Mouse (Mus musculus): ENCODE results near the gene Tor1aip1. TPM values are rescaled to one million over a fixed set of nuclear protein-coding genes. Genes with fewer than 3 reads are reported as not detected.
"Not testable (repeated sequence)": the region's sequence is repeated elsewhere in the genome, so short reads cannot be mapped to it uniquely, and the experiment has no call there.

Gene Tor1aip1
- total and polyA plus RNA-seq, 3 experiments = 19.1 to 44.1 (median 39.8) TPM

- Histone ChIP-seq H3K4me1 (ENCODE audit: control insufficient read depth in 1 of 2, insufficient read depth in 2 of 2) (peaks cover 2 to 45% of the 10 kb centered on the region in 2 experiments; a peak in 3 of 4 replicates), H3K27ac (ENCODE audit: insufficient read depth, low read depth) (peak overlapping the region; percentile 64), H3K36me3 (replicated peaks in 1 of 2; ENCODE audit: control insufficient read depth in 1 of 2, insufficient read depth in 1 of 2, low read length in 1 of 2) (peaks cover 11 to 24% of the 10 kb centered on the region in 2 experiments), H3K79me2 (replicated peaks; ENCODE audit: control insufficient read depth, extremely low read depth, insufficient read depth, poor library complexity, severe bottlenecking) (peaks cover 53% of the 10 kb centered on the region)
- H3K9ac ChIP-seq (ENCODE audit: insufficient read depth, low read depth); H3K4me2 ChIP-seq (ENCODE audit: insufficient read depth, low read depth, poor library complexity, severe bottlenecking); in situ Hi-C loops (cut with MboI; ENCODE audit: low pct_ligation_motif_present, low pct_unique_long_range_greater_than_20kb, low sequenced_read_pairs); H3K9me3 ChIP-seq (replicated peaks; ENCODE audit: low read length); dilution Hi-C loops (cut with MboI; ENCODE audit: extremely low pct_ligation_motif_present, extremely low pct_unique_long_range_greater_than_20kb, low sequenced_read_pairs); H3K27me3 ChIP-seq (replicated peaks); H3K4me3 ChIP-seq (replicated peaks in 1 of 3; ENCODE audit: low read depth in 2 of 3, low read length in 2 of 3, poor library complexity in 1 of 3): not testable (repeated sequence)
- peak; percentile 26 to 57; a peak in 2 of 4 replicates for TF ChIP-seq CTCF (conservative IDR thresholded peaks at IDR 0.05 in 1 of 2, IDR thresholded peaks at IDR 0.05 in 1 of 2; ENCODE audit: low read depth in 2 of 2, low read length in 2 of 2)
- peak; percentile 74 for DNase-seq (ENCODE audit: extremely low read depth)
These were observed 3.7 kb upstream of the Tor1aip1 start for GRCm38 (mm10) chr1:156039989-156040388.

GRCm38 (mm10) chr1:156037144-156037583, 884 bp upstream of the Tor1aip1 start:
- Histone ChIP-seq H3K27ac (ENCODE audit: insufficient read depth, low read depth) (peak overlapping the region; percentile 84), H3K4me3 (replicated peaks in 1 of 3; ENCODE audit: low read depth in 2 of 3, low read length in 2 of 3, poor library complexity in 1 of 3) (peak overlapping the region; percentile 45 to 82 (median 62)), H3K79me2 (replicated peaks; ENCODE audit: control insufficient read depth, extremely low read depth, insufficient read depth, poor library complexity, severe bottlenecking) (peaks cover 46% of the 10 kb centered on the region), H3K9ac (ENCODE audit: insufficient read depth, low read depth) (peak overlapping the region; percentile 67), H3K9me3 (replicated peaks; ENCODE audit: low read length) (no peaks in the 10 kb centered on the region), H3K36me3 (replicated peaks in 1 of 2; ENCODE audit: control insufficient read depth in 1 of 2, insufficient read depth in 1 of 2, low read length in 1 of 2) (peaks cover 8 to 18% of the 10 kb centered on the region in 2 experiments), H3K27me3 (replicated peaks) (no peaks in the 10 kb centered on the region), H3K4me1 (ENCODE audit: control insufficient read depth in 1 of 2, insufficient read depth in 2 of 2) (peaks cover 2 to 26% of the 10 kb centered on the region in 2 experiments), H3K4me2 (ENCODE audit: insufficient read depth, low read depth, poor library complexity, severe bottlenecking) (peak overlapping the region; percentile 65; the same call in 1 of the 2 replicates)
- DNase-seq (ENCODE audit: extremely low read depth) = peak; percentile 33
- in situ Hi-C loops (cut with MboI; ENCODE audit: low pct_ligation_motif_present, low pct_unique_long_range_greater_than_20kb, low sequenced_read_pairs) = no loop called here
- TF ChIP-seq MAX (IDR thresholded peaks at IDR 0.05; ENCODE audit: low read length) (no peak), MAFK (IDR thresholded peaks at IDR 0.05; ENCODE audit: insufficient replicate concordance, low read length) (no peak), SIN3A (IDR thresholded peaks at IDR 0.05; ENCODE audit: low read length) (peak; percentile 55; the same call in 1 of the 2 replicates), GABPA (IDR thresholded peaks at IDR 0.05; ENCODE audit: insufficient replicate concordance, low read depth, low read length) (no peak), TCF12 (IDR thresholded peaks at IDR 0.05; ENCODE audit: low read depth, low read length) (no peak), BHLHE40 (IDR thresholded peaks at IDR 0.05; ENCODE audit: low read depth, low read length) (no peak), POLR2A (IDR thresholded peaks at IDR 0.05; ENCODE audit: low read depth, low read length) (no peak), ZNF384 (IDR thresholded peaks at IDR 0.05; ENCODE audit: low read depth, low read length) (peak; percentile 82), KAT2A (IDR thresholded peaks at IDR 0.05; ENCODE audit: insufficient replicate concordance, low read length) (no peak), USF2 (conservative IDR thresholded peaks at IDR 0.05; ENCODE audit: low read depth, low read length) (no peak), TBP (conservative IDR thresholded peaks at IDR 0.05; ENCODE audit: low read depth, low read length) (no peak), CHD1 (IDR thresholded peaks at IDR 0.05; ENCODE audit: low read depth, low read length) (peak; percentile 59; the same call in 1 of the 2 replicates), MAZ (IDR thresholded peaks at IDR 0.05; ENCODE audit: low read depth, low read length) (0 out of 2 replicates have a peak, but pooled peaks have one; percentile 51), ETS1 (conservative IDR thresholded peaks at IDR 0.05; ENCODE audit: low read depth, low read length) (peak; percentile 31; the same call in 1 of the 2 replicates), USF1 (IDR thresholded peaks at IDR 0.05; ENCODE audit: low read depth, low read length) (no peak), IRF4 (IDR thresholded peaks at IDR 0.05; ENCODE audit: low read depth, low read length) (peak; percentile 20; the same call in 1 of the 2 replicates), MEF2A (IDR thresholded peaks at IDR 0.05; ENCODE audit: borderline replicate concordance, low read depth, low read length) (no peak), CHD2 (IDR thresholded peaks at IDR 0.05; ENCODE audit: low read length) (no peak), EP300 (IDR thresholded peaks at IDR 0.05; ENCODE audit: low read length) (no peak; the same call in 1 of the 2 replicates), ZKSCAN1 (IDR thresholded peaks at IDR 0.05; ENCODE audit: borderline replicate concordance, low read depth, low read length) (no peak), MYC (IDR thresholded peaks at IDR 0.05; ENCODE audit: low read depth, low read length) (no peak), ELF1 (IDR thresholded peaks at IDR 0.05; ENCODE audit: low read depth, low read length) (0 out of 2 replicates have a peak, but pooled peaks have one; percentile 21), ZC3H11A (IDR thresholded peaks at IDR 0.05; ENCODE audit: low read depth, low read length) (no peak), ZMIZ1 (IDR thresholded peaks at IDR 0.05; ENCODE audit: low read depth, low read length) (no peak), UBTF (IDR thresholded peaks at IDR 0.05; ENCODE audit: low read depth, low read length) (no peak), JUND (conservative IDR thresholded peaks at IDR 0.05; ENCODE audit: low read depth, low read length) (no peak)
- dilution Hi-C loops (cut with MboI; ENCODE audit: extremely low pct_ligation_motif_present, extremely low pct_unique_long_range_greater_than_20kb, low sequenced_read_pairs) = no loop called here
